Mouse (Mus musculus): ENCODE measurements around the gene Trim46. TPM values are rescaled to one million over a fixed set of nuclear protein-coding genes. Genes with fewer than 3 reads are reported as not detected.
A peak's percentile ranks its signal among the peaks of the same experiment; 100 is the strongest.

The Trim46 gene
- total and polyA plus RNA-seq, 2 experiments from 2014 or later, result 63.5 to 98.3 TPM

GRCm38 (mm10) chr3:89193351-89193750, 52.8 kb downstream of the Trim46 start:
- WGBS, result 76% methylated on average over 1 of the region's 1 CpGs
- Histone ChIP-seq H3K4me2 (ENCODE audit: low read depth) (no peak overlapping the region), H3K9me3 (ENCODE audit: low read length) (no peaks in the 10 kb centered on the region), H3K9ac (no peak overlapping the region), H3K36me3 (ENCODE audit: insufficient read depth) (peaks cover 4% of the 10 kb centered on the region), H3K27ac (ENCODE audit: low read depth, low read length) (no peak overlapping the region), H3K27me3 (ENCODE audit: insufficient read depth, low read length) (no peaks in the 10 kb centered on the region), H3K4me3 (ENCODE audit: low read depth, low read length) (no peak overlapping the region), H3K4me1 (ENCODE audit: insufficient read depth) (no peaks in the 10 kb centered on the region)
- peak; percentile 28 for TF ChIP-seq CTCF (IDR thresholded peaks at IDR 0.05; ENCODE audit: low read depth)
- ATAC-seq (no peak), DNase-seq (no peak)

- Histone ChIP-seq H3K27ac (ENCODE audit: low read depth, low read length) (no peak overlapping the region), H3K27me3 (ENCODE audit: insufficient read depth, low read length) (no peaks in the 10 kb centered on the region), H3K36me3 (ENCODE audit: insufficient read depth) (peaks cover 19% of the 10 kb centered on the region), H3K4me2 (ENCODE audit: low read depth) (no peak overlapping the region), H3K9me3 (ENCODE audit: low read length) (no peaks in the 10 kb centered on the region), H3K4me1 (ENCODE audit: insufficient read depth) (no peaks in the 10 kb centered on the region), H3K4me3 (ENCODE audit: low read depth, low read length) (no peak overlapping the region), H3K9ac (no peak overlapping the region)
- 89% methylated on average over 8 of the region's 8 CpGs for WGBS
- ATAC-seq (no peak), DNase-seq (no peak)
- no peak for TF ChIP-seq CTCF (IDR thresholded peaks at IDR 0.05; ENCODE audit: low read depth)
Observed at GRCm38 (mm10) chr3:89190436-89190835, 55.7 kb downstream of the Trim46 start.

GRCm38 (mm10) chr3:89188478-89188875, 57.6 kb downstream of the Trim46 start:
- DNase-seq (no peak), ATAC-seq (no peak)
- H3K9ac ChIP-seq, result no peak overlapping the region
- H3K9me3 ChIP-seq (ENCODE audit: low read length), result no peaks in the 10 kb centered on the region
- H3K4me3 ChIP-seq (ENCODE audit: low read depth, low read length), result no peak overlapping the region
- H3K4me2 ChIP-seq (ENCODE audit: low read depth), result no peak overlapping the region
- peaks cover 19% of the 10 kb centered on the region for H3K36me3 ChIP-seq (ENCODE audit: insufficient read depth)
- peaks cover 14% of the 10 kb centered on the region; the same call in 1 of the 2 replicates for H3K4me1 ChIP-seq (ENCODE audit: insufficient read depth)
- TF ChIP-seq CTCF (IDR thresholded peaks at IDR 0.05; ENCODE audit: low read depth), result no peak
- no peaks in the 10 kb centered on the region for H3K27me3 ChIP-seq (ENCODE audit: insufficient read depth, low read length)
- no peak overlapping the region for H3K27ac ChIP-seq (ENCODE audit: low read depth, low read length)
- 66% methylated on average over 12 of the region's 12 CpGs for WGBS

- H3K4me2 ChIP-seq (ENCODE audit: low read depth), result no peak overlapping the region
- DNase-seq (no peak), ATAC-seq (no peak)
- peaks cover 19% of the 10 kb centered on the region for H3K36me3 ChIP-seq (ENCODE audit: insufficient read depth)
- H3K9me3 ChIP-seq (ENCODE audit: low read length), result no peaks in the 10 kb centered on the region
- no peak for TF ChIP-seq CTCF (IDR thresholded peaks at IDR 0.05; ENCODE audit: low read depth)
- no peak overlapping the region for H3K4me3 ChIP-seq (ENCODE audit: low read depth, low read length)
- 54% methylated on average over 18 of the region's 18 CpGs for WGBS
- no peak overlapping the region for H3K27ac ChIP-seq (ENCODE audit: low read depth, low read length)
- no peaks in the 10 kb centered on the region for H3K27me3 ChIP-seq (ENCODE audit: insufficient read depth, low read length)
- H3K9ac ChIP-seq, result no peak overlapping the region
- H3K4me1 ChIP-seq (ENCODE audit: insufficient read depth), result peaks cover 15% of the 10 kb centered on the region; the same call in 1 of the 2 replicates
Observed at GRCm38 (mm10) chr3:89187690-89188477, 58.2 kb downstream of the Trim46 start.

GRCm38 (mm10) chr3:89187197-89187596, 58.9 kb downstream of the Trim46 start:
- WGBS, result 35% methylated on average over 23 of the region's 23 CpGs
- no peak for TF ChIP-seq CTCF (IDR thresholded peaks at IDR 0.05; ENCODE audit: low read depth)

More at GRCm38 (mm10) chr3:89187197-89187596, 58.9 kb downstream of the Trim46 start:
- peaks cover 22% of the 10 kb centered on the region for H3K36me3 ChIP-seq (ENCODE audit: insufficient read depth)
- ATAC-seq, result no peak
- no peak overlapping the region for H3K4me2 ChIP-seq (ENCODE audit: low read depth)
- H3K4me3 ChIP-seq (ENCODE audit: low read depth, low read length), result no peak overlapping the region
- H3K9ac ChIP-seq, result no peak overlapping the region
- no peaks in the 10 kb centered on the region for H3K27me3 ChIP-seq (ENCODE audit: insufficient read depth, low read length)
- H3K27ac ChIP-seq (ENCODE audit: low read depth, low read length), result no peak overlapping the region
- no peak for DNase-seq
- H3K9me3 ChIP-seq (ENCODE audit: low read length), result no peaks in the 10 kb centered on the region
- peaks cover 15% of the 10 kb centered on the region; the same call in 1 of the 2 replicates for H3K4me1 ChIP-seq (ENCODE audit: insufficient read depth)

MicroRNAs encoded within 50 kb of the gene (microRNA counts, 519-probe panel; counts per million panel counts)
- microRNA mmu-miR-92b, result 3,579 counts per million, percentile 36 among the panel's probes with 10 or more counts

Small RNAs within 50 kb of the gene (microRNA-seq; reads per million reads assigned to microRNA genes)
- gene Mir92b, result 3,346 to 3,755 reads per million in 2 experiments

Other genes starting within 250 kb of the Trim46 start
- gene Rusc1, start 153.0 kb downstream of the Trim46 start, total RNA-seq (2014; rRNA removed), result 148 and 158 TPM in 2 replicates
- gene Rusc1, start 153.0 kb downstream of the Trim46 start, polyA plus RNA-seq (2015; fragmentation: Nextera tagmentation; extraction: Ambion mirVana), result 86.1 and 101 TPM in 2 replicates
- gene Gm43738, start 145.2 kb downstream of the Trim46 start, total RNA-seq (2014; rRNA removed), result not detected in 2 replicates
- not detected in 2 replicates for gene Gm43738, start 145.2 kb downstream of the Trim46 start, polyA plus RNA-seq (2015; fragmentation: Nextera tagmentation; extraction: Ambion mirVana)
- 421 and 510 TPM in 2 replicates for gene Fdps, start 144.3 kb downstream of the Trim46 start, total RNA-seq (2014; rRNA removed)
- 435 and 441 TPM in 2 replicates for gene Fdps, start 144.3 kb downstream of the Trim46 start, polyA plus RNA-seq (2015; fragmentation: Nextera tagmentation; extraction: Ambion mirVana)
- 0.08 and 0.76 TPM in 2 replicates for gene Pklr, start 110.2 kb downstream of the Trim46 start, total RNA-seq (2014; rRNA removed)
- gene Pklr, start 110.2 kb downstream of the Trim46 start, polyA plus RNA-seq (2015; fragmentation: Nextera tagmentation; extraction: Ambion mirVana), result 0.19 TPM in 1 of 2 replicates, not detected in the other
- 44.9 and 45.5 TPM in 2 replicates for gene Hcn3, start 86.1 kb downstream of the Trim46 start, total RNA-seq (2014; rRNA removed)
- gene Hcn3, start 86.1 kb downstream of the Trim46 start, polyA plus RNA-seq (2015; fragmentation: Nextera tagmentation; extraction: Ambion mirVana), result 22.7 and 30.3 TPM in 2 replicates
- 35.6 and 43.1 TPM in 2 replicates for gene Clk2, start 81.5 kb downstream of the Trim46 start, total RNA-seq (2014; rRNA removed)
- 11.2 and 12.8 TPM in 2 replicates for gene Clk2, start 81.5 kb downstream of the Trim46 start, polyA plus RNA-seq (2015; fragmentation: Nextera tagmentation; extraction: Ambion mirVana)
- 44.3 and 63.7 TPM in 2 replicates for gene Scamp3, start 68.8 kb downstream of the Trim46 start, total RNA-seq (2014; rRNA removed)
- 116 and 124 TPM in 2 replicates for gene Scamp3, start 68.8 kb downstream of the Trim46 start, polyA plus RNA-seq (2015; fragmentation: Nextera tagmentation; extraction: Ambion mirVana)
- gene Fam189b, start 63.2 kb downstream of the Trim46 start, total RNA-seq (2014; rRNA removed), result 8.9 and 12.7 TPM in 2 replicates
- gene Fam189b, start 63.2 kb downstream of the Trim46 start, polyA plus RNA-seq (2015; fragmentation: Nextera tagmentation; extraction: Ambion mirVana), result 23.8 and 31.8 TPM in 2 replicates
- gene Gba, start 43.4 kb downstream of the Trim46 start, total RNA-seq (2014; rRNA removed), result 46.9 and 51.1 TPM in 2 replicates
- gene Gba, start 43.4 kb downstream of the Trim46 start, polyA plus RNA-seq (2015; fragmentation: Nextera tagmentation; extraction: Ambion mirVana), result 40.4 and 41.7 TPM in 2 replicates
- gene Thbs3, start 31.1 kb downstream of the Trim46 start, total RNA-seq (2014; rRNA removed), result 53.6 and 74.1 TPM in 2 replicates
- gene Thbs3, start 31.1 kb downstream of the Trim46 start, polyA plus RNA-seq (2015; fragmentation: Nextera tagmentation; extraction: Ambion mirVana), result 31.1 and 42.8 TPM in 2 replicates
- gene Mtx1, start 19.2 kb downstream of the Trim46 start, total RNA-seq (2014; rRNA removed), result 142 and 167 TPM in 2 replicates
- 199 and 212 TPM in 2 replicates for gene Mtx1, start 19.2 kb downstream of the Trim46 start, polyA plus RNA-seq (2015; fragmentation: Nextera tagmentation; extraction: Ambion mirVana)
- gene Muc1, start 17.3 kb downstream of the Trim46 start, total RNA-seq (2014; rRNA removed), result 1.3 and 1.6 TPM in 2 replicates
- gene Muc1, start 17.3 kb downstream of the Trim46 start, polyA plus RNA-seq (2015; fragmentation: Nextera tagmentation; extraction: Ambion mirVana), result 0.27 and 0.35 TPM in 2 replicates
- gene Krtcap2, start 343 bp downstream of the Trim46 start, total RNA-seq (2014; rRNA removed), result 67.0 and 68.1 TPM in 2 replicates
- 221 and 244 TPM in 2 replicates for gene Krtcap2, start 343 bp downstream of the Trim46 start, polyA plus RNA-seq (2015; fragmentation: Nextera tagmentation; extraction: Ambion mirVana)
- 66.7 and 160 TPM in 2 replicates for gene Dpm3, start 13.0 kb upstream of the Trim46 start, total RNA-seq (2014; rRNA removed)
- gene Dpm3, start 13.0 kb upstream of the Trim46 start, polyA plus RNA-seq (2015; fragmentation: Nextera tagmentation; extraction: Ambion mirVana), result 74.9 and 96.8 TPM in 2 replicates
- gene Slc50a1, start 24.3 kb upstream of the Trim46 start, total RNA-seq (2014; rRNA removed), result 22.1 and 26.7 TPM in 2 replicates
- gene Slc50a1, start 24.3 kb upstream of the Trim46 start, polyA plus RNA-seq (2015; fragmentation: Nextera tagmentation; extraction: Ambion mirVana), result 34.8 and 36.8 TPM in 2 replicates
- gene Efna1, start 34.8 kb upstream of the Trim46 start, total RNA-seq (2014; rRNA removed), result 5.5 and 8.4 TPM in 2 replicates
- 10.8 and 11.1 TPM in 2 replicates for gene Efna1, start 34.8 kb upstream of the Trim46 start, polyA plus RNA-seq (2015; fragmentation: Nextera tagmentation; extraction: Ambion mirVana)
- gene Efna3, start 76.7 kb upstream of the Trim46 start, total RNA-seq (2014; rRNA removed), result 76.7 and 80.7 TPM in 2 replicates
- gene Efna3, start 76.7 kb upstream of the Trim46 start, polyA plus RNA-seq (2015; fragmentation: Nextera tagmentation; extraction: Ambion mirVana), result 68.9 and 73.8 TPM in 2 replicates
- gene Efna4, start 91.7 kb upstream of the Trim46 start, total RNA-seq (2014; rRNA removed), result 8.4 and 11.1 TPM in 2 replicates
- 7.8 and 8.1 TPM in 2 replicates for gene Efna4, start 91.7 kb upstream of the Trim46 start, polyA plus RNA-seq (2015; fragmentation: Nextera tagmentation; extraction: Ambion mirVana)
- 47.9 and 53.3 TPM in 2 replicates for gene Adam15, start 103.7 kb upstream of the Trim46 start, total RNA-seq (2014; rRNA removed)
- 50.1 and 56.4 TPM in 2 replicates for gene Adam15, start 103.7 kb upstream of the Trim46 start, polyA plus RNA-seq (2015; fragmentation: Nextera tagmentation; extraction: Ambion mirVana)
- 0.19 and 0.46 TPM in 2 replicates for gene Dcst2, start 115.7 kb upstream of the Trim46 start, total RNA-seq (2014; rRNA removed)
- 0.43 and 0.56 TPM in 2 replicates for gene Dcst2, start 115.7 kb upstream of the Trim46 start, polyA plus RNA-seq (2015; fragmentation: Nextera tagmentation; extraction: Ambion mirVana)
- gene Dcst1, start 118.9 kb upstream of the Trim46 start, total RNA-seq (2014; rRNA removed), result 0.15 TPM in 1 of 2 replicates, not detected in the other
- gene Dcst1, start 118.9 kb upstream of the Trim46 start, polyA plus RNA-seq (2015; fragmentation: Nextera tagmentation; extraction: Ambion mirVana), result 0.89 and 1.3 TPM in 2 replicates
- 2.1 and 4.9 TPM in 2 replicates for gene Zbtb7b, start 148.5 kb upstream of the Trim46 start, total RNA-seq (2014; rRNA removed)
- gene Zbtb7b, start 148.5 kb upstream of the Trim46 start, polyA plus RNA-seq (2015; fragmentation: Nextera tagmentation; extraction: Ambion mirVana), result 0.33 and 0.75 TPM in 2 replicates
- gene Lenep, start 156.5 kb upstream of the Trim46 start, total RNA-seq (2014; rRNA removed), result 4.2 TPM in 1 of 2 replicates, not detected in the other
- gene Lenep, start 156.5 kb upstream of the Trim46 start, polyA plus RNA-seq (2015; fragmentation: Nextera tagmentation; extraction: Ambion mirVana), result 0.40 TPM in 1 of 2 replicates, not detected in the other
- gene Flad1, start 165.6 kb upstream of the Trim46 start, total RNA-seq (2014; rRNA removed), result 25.6 and 34.9 TPM in 2 replicates
- gene Flad1, start 165.6 kb upstream of the Trim46 start, polyA plus RNA-seq (2015; fragmentation: Nextera tagmentation; extraction: Ambion mirVana), result 30.9 and 31.5 TPM in 2 replicates
- gene Cks1b, start 172.1 kb upstream of the Trim46 start, total RNA-seq (2014; rRNA removed), result 24.5 and 27.3 TPM in 2 replicates
- 93.9 and 109 TPM in 2 replicates for gene Cks1b, start 172.1 kb upstream of the Trim46 start, polyA plus RNA-seq (2015; fragmentation: Nextera tagmentation; extraction: Ambion mirVana)
- gene Shc1, start 172.1 kb upstream of the Trim46 start, total RNA-seq (2014; rRNA removed), result 15.8 and 19.8 TPM in 2 replicates
- gene Shc1, start 172.1 kb upstream of the Trim46 start, polyA plus RNA-seq (2015; fragmentation: Nextera tagmentation; extraction: Ambion mirVana), result 11.3 and 11.8 TPM in 2 replicates
- gene Pygo2, start 183.9 kb upstream of the Trim46 start, total RNA-seq (2014; rRNA removed), result 62.5 and 72.1 TPM in 2 replicates
- gene Pygo2, start 183.9 kb upstream of the Trim46 start, polyA plus RNA-seq (2015; fragmentation: Nextera tagmentation; extraction: Ambion mirVana), result 42.5 and 43.5 TPM in 2 replicates
- 16.9 and 21.6 TPM in 2 replicates for gene Pbxip1, start 190.4 kb upstream of the Trim46 start, total RNA-seq (2014; rRNA removed)
- 16.9 and 27.8 TPM in 2 replicates for gene Pbxip1, start 190.4 kb upstream of the Trim46 start, polyA plus RNA-seq (2015; fragmentation: Nextera tagmentation; extraction: Ambion mirVana)
- gene Pmvk, start 208.2 kb upstream of the Trim46 start, total RNA-seq (2014; rRNA removed), result 80.1 and 108 TPM in 2 replicates
- gene Pmvk, start 208.2 kb upstream of the Trim46 start, polyA plus RNA-seq (2015; fragmentation: Nextera tagmentation; extraction: Ambion mirVana), result 84.3 and 96.8 TPM in 2 replicates

Measured in forebrain, postnatal 0 days (tissue).